Comparison of ENCODE assay signal across 8 mouse cellular contexts in the genomic region with DNA sequence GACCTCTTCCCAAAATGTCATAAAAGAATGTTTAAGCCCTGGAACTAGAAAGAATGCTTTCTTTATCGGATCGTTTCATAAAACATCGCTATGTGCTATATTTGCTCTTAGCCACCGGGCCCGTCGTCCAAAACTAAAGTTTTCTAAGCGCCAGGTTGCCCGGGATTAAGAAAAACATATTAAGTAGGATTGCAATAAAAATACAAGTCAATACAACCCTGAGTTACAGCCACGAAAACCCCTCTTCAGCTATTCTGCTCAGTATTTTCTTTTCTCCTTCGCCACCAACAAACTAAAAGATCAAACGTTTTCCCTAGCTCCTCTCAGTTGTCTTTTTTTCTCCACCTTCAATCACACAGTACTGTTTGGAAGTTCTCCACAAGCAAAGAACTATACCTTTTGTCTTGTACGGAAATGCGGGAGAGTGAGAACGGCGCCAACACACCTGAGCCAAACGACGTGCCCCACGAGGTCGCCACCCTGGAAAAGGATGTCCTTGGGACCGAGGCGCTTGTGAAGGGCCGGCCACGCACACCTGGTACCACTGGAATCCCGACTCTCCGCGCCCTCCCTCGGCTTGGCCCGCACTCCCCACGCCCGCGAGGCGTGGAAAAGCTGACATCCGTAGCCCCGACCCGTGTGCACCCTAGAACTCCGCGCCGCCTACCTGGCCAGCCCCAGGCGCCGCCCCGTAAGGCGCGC. TPM values are rescaled to one million over a fixed set of nuclear protein-coding genes. Genes with fewer than 3 reads are reported as not detected.
DNase-seq lines count a peak whose midpoint lies in the region; ATAC-seq lines count a peak whose summit lies in the region.

No protein-coding gene starts in this region.

- peak; percentile 34 for DNase-seq in thymus, postnatal 4 days
- no peak for DNase-seq in thymus, postnatal 14 days
- peak; percentile 58 for DNase-seq in kidney, postnatal 14 days
- DNase-seq in mesoderm, embryonic 11.5 days (ENCODE audit: low read depth, low spot score), result peak; percentile 18
- no peak for DNase-seq in yolk sac, embryonic 10.5 days (ENCODE audit: low spot score)
- no peak for DNase-seq in cerebellum, postnatal 10 days
- no peak for DNase-seq in gastrocnemius, postnatal 10 days

- no peaks in the 10 kb centered on the region for H3K36me3 ChIP-seq in heart, embryonic 11.5 days (ENCODE audit: control insufficient read depth, insufficient read depth, low read length)

- no peak overlapping the region for H3K27ac ChIP-seq in heart, embryonic 11.5 days (ENCODE audit: low read depth, low read length)

- H3K9me3 ChIP-seq in heart, embryonic 11.5 days (replicated peaks; ENCODE audit: control insufficient read depth, low read length), result no peaks in the 10 kb centered on the region

- peaks cover 59% of the 10 kb centered on the region for H3K27me3 ChIP-seq in heart, embryonic 11.5 days (ENCODE audit: control insufficient read depth, insufficient read depth, low read length)

- H3K4me1 ChIP-seq in heart, embryonic 11.5 days (ENCODE audit: control insufficient read depth, insufficient read depth, low read length), result peaks cover 7% of the 10 kb centered on the region

- 1% methylated on average over 43 of the region's 43 CpGs for WGBS in heart, embryonic 11.5 days (ENCODE audit: insufficient replicate concordance)

- peak overlapping the region; percentile 96 for H3K4me2 ChIP-seq in heart, embryonic 11.5 days

- H3K4me3 ChIP-seq in heart, embryonic 11.5 days (ENCODE audit: low read depth, low read length), result peak overlapping the region; percentile 77

- no peak for ATAC-seq in heart, embryonic 11.5 days (replicated peaks; ENCODE audit: insufficient number of reproducible peaks, low FRiP score, low TSS enrichment)

- 0 out of 2 replicates have a peak overlapping the region, but pooled peaks have one; percentile 72 for H3K9ac ChIP-seq in heart, embryonic 11.5 days (ENCODE audit: low read depth, low read length)

RNA-seq across cellular contexts. Expression of a gene that starts 34.0 kb away (rescaled TPM):
- polyA plus RNA-seq in heart, embryonic 11.5 days (2014; fragmentation: Nextera tagmentation; extraction: Ambion mirVana), result 8.1 and 10.6 TPM in 2 replicates
- 10 to 100 TPM in 1 of 2 experiments, 1 to 10 TPM in 1; 10.0 to 15.0 TPM for total RNA-seq in gastrocnemius, postnatal 10 days (2021)

Comparison
In these comparisons a context has a peak if more than half of its experiments do, and no peak if none do; other contexts are left out.
1. DNase-seq: peak in thymus, postnatal 4 days (single experiment), kidney, postnatal 14 days (single experiment) and mesoderm, embryonic 11.5 days (single experiment); none in thymus, postnatal 14 days (single experiment), yolk sac, embryonic 10.5 days (single experiment), cerebellum, postnatal 10 days (0 of 2) and gastrocnemius, postnatal 10 days (single experiment).